Mouse (Mus musculus): ENCODE measurements around the gene Slbp. TPM values are rescaled to one million over a fixed set of nuclear protein-coding genes. Genes with fewer than 3 reads are reported as not detected.

Gene Slbp
- polyA plus RNA-seq, 1 experiment from 2014 or later: 270 TPM

- WGBS (ENCODE audit: insufficient replicate concordance): 3% methylated on average over 9 of the region's 9 CpGs
- peaks cover 56% of the 10 kb centered on the region for H3K36me3 ChIP-seq (replicated peaks)
- H3K4me1 ChIP-seq (replicated peaks): peaks cover 75% of the 10 kb centered on the region
- peak overlapping the region; percentile 93 for H3K4me3 ChIP-seq (replicated peaks)
- no peaks in the 10 kb centered on the region for H3K9me3 ChIP-seq (replicated peaks)
- peak overlapping the region; percentile 81 for H3K4me2 ChIP-seq
- no peaks in the 10 kb centered on the region for H3K27me3 ChIP-seq
- peak overlapping the region; percentile 69 for H3K9ac ChIP-seq
- ATAC-seq (ENCODE audit: insufficient read depth): peak; percentile 1; the same call in 1 of the 2 replicates
- peak overlapping the region; percentile 92 for H3K27ac ChIP-seq (replicated peaks)
These were observed 404 bp upstream of the Slbp start for GRCm38 (mm10) chr5:33652783-33653173.

- Histone ChIP-seq H3K4me1 (replicated peaks) (peaks cover 77% of the 10 kb centered on the region), H3K4me2 (peak overlapping the region; percentile 81), H3K27ac (replicated peaks) (peak overlapping the region; percentile 92), H3K9ac (peak overlapping the region; percentile 93), H3K4me3 (replicated peaks) (peak overlapping the region; percentile 93), H3K36me3 (replicated peaks) (peaks cover 68% of the 10 kb centered on the region), H3K27me3 (no peaks in the 10 kb centered on the region), H3K9me3 (replicated peaks) (no peaks in the 10 kb centered on the region)
- no peak for ATAC-seq (ENCODE audit: insufficient read depth)
- WGBS (ENCODE audit: insufficient replicate concordance): 1% methylated on average over 11 of the region's 11 CpGs
These were observed 843 bp downstream of the Slbp start for GRCm38 (mm10) chr5:33651541-33651920.

DNA sequence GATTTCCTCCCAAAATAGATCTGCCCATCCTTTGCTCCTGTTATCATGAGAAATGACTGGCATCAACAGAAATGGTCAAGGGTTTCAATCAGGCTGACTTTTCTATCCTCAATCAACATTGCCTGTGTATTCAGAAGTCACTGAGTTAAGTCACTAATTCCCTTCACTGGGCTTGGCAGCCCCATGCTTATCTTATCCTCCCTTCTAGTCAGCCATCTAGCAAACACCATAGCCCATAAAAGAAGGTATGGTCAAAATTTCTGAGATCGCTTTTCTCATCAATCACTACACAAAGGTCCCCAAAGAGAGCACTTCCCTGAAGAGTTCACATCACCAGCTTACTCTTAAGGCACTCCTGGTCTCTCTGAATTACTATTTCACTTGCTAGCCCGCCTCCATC is 1.4 kb downstream of the Slbp start:
- peak overlapping the region; percentile 93 for H3K9ac ChIP-seq
- peak overlapping the region; percentile 92 for H3K27ac ChIP-seq (replicated peaks)
- H3K4me3 ChIP-seq (replicated peaks): peak overlapping the region; percentile 93
- H3K9me3 ChIP-seq (replicated peaks): no peaks in the 10 kb centered on the region
- peak overlapping the region; percentile 81 for H3K4me2 ChIP-seq
- peaks cover 73% of the 10 kb centered on the region for H3K36me3 ChIP-seq (replicated peaks)
- H3K4me1 ChIP-seq (replicated peaks): peaks cover 77% of the 10 kb centered on the region
- WGBS (ENCODE audit: insufficient replicate concordance): 7% methylated on average over 2 of the region's 2 CpGs
- no peaks in the 10 kb centered on the region for H3K27me3 ChIP-seq
- no peak for ATAC-seq (ENCODE audit: insufficient read depth)

GRCm38 (mm10) chr5:33640652-33641051 is 11.7 kb downstream of the Slbp start:
- H3K9me3 ChIP-seq (replicated peaks): no peaks in the 10 kb centered on the region

GRCm38 (mm10) chr5:33638826-33639225 is 13.5 kb downstream of the Slbp start:
- no peak overlapping the region for H3K9ac ChIP-seq
- H3K36me3 ChIP-seq (replicated peaks): peaks cover 85% of the 10 kb centered on the region
- ATAC-seq (ENCODE audit: insufficient read depth): no peak
- no peaks in the 10 kb centered on the region for H3K9me3 ChIP-seq (replicated peaks)
- 66% methylated on average over 4 of the region's 4 CpGs for WGBS (ENCODE audit: insufficient replicate concordance)
- no peaks in the 10 kb centered on the region for H3K27me3 ChIP-seq
- H3K4me1 ChIP-seq (replicated peaks): peaks cover 24% of the 10 kb centered on the region
- H3K4me2 ChIP-seq: no peak overlapping the region
- H3K27ac ChIP-seq (replicated peaks): no peak overlapping the region
- H3K4me3 ChIP-seq (replicated peaks): no peak overlapping the region

More at GRCm38 (mm10) chr5:33640652-33641051, 11.7 kb downstream of the Slbp start:
- no peak for ATAC-seq (ENCODE audit: insufficient read depth)
- no peak overlapping the region for H3K27ac ChIP-seq (replicated peaks)
- no peak overlapping the region for H3K4me3 ChIP-seq (replicated peaks)
- no peak overlapping the region for H3K4me2 ChIP-seq
- peaks cover 19% of the 10 kb centered on the region for H3K4me1 ChIP-seq (replicated peaks)
- 45% methylated on average over 3 of the region's 3 CpGs for WGBS (ENCODE audit: insufficient replicate concordance)
- peaks cover 93% of the 10 kb centered on the region for H3K36me3 ChIP-seq (replicated peaks)
- H3K27me3 ChIP-seq: no peaks in the 10 kb centered on the region
- no peak overlapping the region for H3K9ac ChIP-seq

DNA sequence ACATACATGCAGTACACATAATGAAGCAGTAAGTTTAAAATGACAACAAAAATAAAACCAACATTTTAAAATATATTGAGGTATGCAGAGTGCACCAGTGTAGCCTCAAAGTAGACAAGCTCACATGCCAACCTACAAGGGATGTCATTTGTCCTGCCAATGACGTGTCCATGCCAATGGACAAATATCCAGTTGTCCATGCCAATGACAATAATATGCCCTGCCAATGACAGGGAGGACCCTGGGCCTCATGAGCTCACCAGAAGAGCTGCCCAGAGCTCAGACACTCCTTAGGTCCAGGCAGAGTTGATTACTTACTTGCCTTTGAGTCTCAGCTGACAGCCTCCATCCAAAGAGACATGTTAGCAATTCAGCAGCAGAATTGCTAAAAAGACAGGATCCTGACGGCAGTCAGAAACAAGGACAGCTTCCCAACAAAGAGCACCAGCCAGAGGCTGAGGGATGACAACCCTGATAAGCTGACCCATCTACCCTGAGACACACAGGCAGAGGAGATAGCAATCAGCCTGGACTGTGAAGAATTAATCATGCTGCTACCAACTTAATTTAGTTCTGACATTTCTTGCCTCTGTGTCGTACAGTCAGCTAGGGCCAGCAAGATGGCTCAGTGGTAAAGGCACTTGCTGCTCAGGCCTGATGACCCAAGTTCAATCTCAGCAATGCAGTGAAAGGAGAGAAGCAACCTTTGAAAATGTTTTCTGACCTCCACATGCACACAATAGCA is 14.6 kb downstream of the Slbp start:
- Histone ChIP-seq H3K9ac (no peak overlapping the region), H3K36me3 (replicated peaks) (peaks cover 75% of the 10 kb centered on the region)
- 70% methylated on average over 3 of the region's 3 CpGs for WGBS (ENCODE audit: insufficient replicate concordance)

GRCm38 (mm10) chr5:33635361-33635760 is 17.0 kb downstream of the Slbp start:
- peak; percentile 29; the same call in 1 of the 2 replicates for ATAC-seq (ENCODE audit: insufficient read depth)
- peaks cover 50% of the 10 kb centered on the region for H3K36me3 ChIP-seq (replicated peaks)
- peak overlapping the region; percentile 43; the same call in 1 of the 2 replicates for H3K27ac ChIP-seq (replicated peaks)
- no peaks in the 10 kb centered on the region for H3K9me3 ChIP-seq (replicated peaks)
- no peak overlapping the region for H3K4me2 ChIP-seq
- H3K4me1 ChIP-seq (replicated peaks): peaks cover 34% of the 10 kb centered on the region
- no peaks in the 10 kb centered on the region for H3K27me3 ChIP-seq
- no peak overlapping the region for H3K9ac ChIP-seq
- WGBS (ENCODE audit: insufficient replicate concordance): 43% methylated on average over 3 of the region's 3 CpGs
- no peak overlapping the region for H3K4me3 ChIP-seq (replicated peaks)

More for the DNA sequence above, 14.6 kb downstream of the Slbp start:
- no peak for ATAC-seq (ENCODE audit: insufficient read depth)
- Histone ChIP-seq H3K4me3 (replicated peaks) (no peak overlapping the region), H3K4me1 (replicated peaks) (peaks cover 24% of the 10 kb centered on the region), H3K4me2 (no peak overlapping the region), H3K9me3 (replicated peaks) (no peaks in the 10 kb centered on the region), H3K27me3 (no peaks in the 10 kb centered on the region), H3K27ac (replicated peaks) (no peak overlapping the region)

DNA sequence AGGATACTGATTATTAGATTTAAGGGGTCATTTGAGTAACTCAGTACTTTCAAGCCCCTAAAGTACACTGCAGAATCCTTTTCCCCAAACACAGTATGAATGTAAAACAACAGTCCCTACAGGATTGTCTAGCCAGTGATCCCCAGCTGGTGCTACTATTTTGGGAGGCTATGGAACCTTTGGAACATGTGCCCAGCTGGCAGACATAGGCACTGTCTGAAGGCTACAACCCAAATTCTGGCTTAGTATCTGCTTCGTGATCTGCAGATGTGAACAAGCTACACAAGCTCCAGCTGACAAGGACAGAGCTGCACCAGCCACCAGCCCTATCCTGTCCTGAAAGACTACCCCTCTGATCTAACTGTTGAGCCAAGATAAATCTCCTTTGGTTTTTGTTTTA is 19.8 kb downstream of the Slbp start:
- Histone ChIP-seq H3K4me3 (replicated peaks) (no peak overlapping the region), H3K36me3 (replicated peaks) (peaks cover 26% of the 10 kb centered on the region), H3K9ac (no peak overlapping the region), H3K9me3 (replicated peaks) (no peaks in the 10 kb centered on the region), H3K4me1 (replicated peaks) (peaks cover 49% of the 10 kb centered on the region), H3K27ac (replicated peaks) (no peak overlapping the region), H3K27me3 (no peaks in the 10 kb centered on the region), H3K4me2 (no peak overlapping the region)
- no peak for ATAC-seq (ENCODE audit: insufficient read depth)
- WGBS (ENCODE audit: insufficient replicate concordance): 50% methylated on average over 1 of the region's 1 CpGs

GRCm38 (mm10) chr5:33630615-33631014 is 21.8 kb downstream of the Slbp start:
- Histone ChIP-seq H3K27me3 (no peaks in the 10 kb centered on the region), H3K4me1 (replicated peaks) (peaks cover 45% of the 10 kb centered on the region), H3K4me3 (replicated peaks) (peak overlapping the region; percentile 88), H3K27ac (replicated peaks) (peak overlapping the region; percentile 84), H3K4me2 (peak overlapping the region; percentile 93), H3K36me3 (replicated peaks) (peaks cover 9% of the 10 kb centered on the region), H3K9me3 (replicated peaks) (no peaks in the 10 kb centered on the region), H3K9ac (peak overlapping the region; percentile 61)
- WGBS (ENCODE audit: insufficient replicate concordance): 44% methylated on average over 4 of the region's 4 CpGs
- ATAC-seq (ENCODE audit: insufficient read depth): no peak

DNA sequence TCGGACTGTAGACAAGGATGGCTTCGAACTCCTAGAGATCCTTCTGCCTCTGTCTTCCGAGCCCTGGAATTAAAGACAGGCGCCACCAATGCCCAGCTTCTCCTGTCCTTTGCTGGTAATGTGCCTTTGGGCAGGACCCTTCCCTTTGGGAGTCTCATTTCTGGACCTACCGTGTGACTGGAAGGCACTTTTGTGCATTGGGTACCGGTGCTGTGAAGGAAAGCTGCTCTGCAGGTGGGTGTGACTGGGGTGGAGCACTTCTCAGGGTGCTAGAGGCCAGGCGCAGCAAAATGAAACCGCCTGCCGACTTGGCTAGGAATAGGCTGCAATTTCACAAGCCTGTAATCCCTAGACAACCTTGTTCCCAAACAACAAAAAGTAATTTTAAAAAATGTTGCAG is 22.3 kb downstream of the Slbp start:
- peak; percentile 70 for ATAC-seq (ENCODE audit: insufficient read depth)
- Histone ChIP-seq H3K4me3 (replicated peaks) (peak overlapping the region; percentile 88), H3K36me3 (replicated peaks) (peaks cover 5% of the 10 kb centered on the region), H3K27me3 (no peaks in the 10 kb centered on the region), H3K9ac (peak overlapping the region; percentile 61), H3K4me1 (replicated peaks) (peaks cover 41% of the 10 kb centered on the region), H3K27ac (replicated peaks) (peak overlapping the region; percentile 84), H3K9me3 (replicated peaks) (no peaks in the 10 kb centered on the region), H3K4me2 (peak overlapping the region; percentile 93)
- WGBS (ENCODE audit: insufficient replicate concordance): 3% methylated on average over 9 of the region's 9 CpGs

DNA sequence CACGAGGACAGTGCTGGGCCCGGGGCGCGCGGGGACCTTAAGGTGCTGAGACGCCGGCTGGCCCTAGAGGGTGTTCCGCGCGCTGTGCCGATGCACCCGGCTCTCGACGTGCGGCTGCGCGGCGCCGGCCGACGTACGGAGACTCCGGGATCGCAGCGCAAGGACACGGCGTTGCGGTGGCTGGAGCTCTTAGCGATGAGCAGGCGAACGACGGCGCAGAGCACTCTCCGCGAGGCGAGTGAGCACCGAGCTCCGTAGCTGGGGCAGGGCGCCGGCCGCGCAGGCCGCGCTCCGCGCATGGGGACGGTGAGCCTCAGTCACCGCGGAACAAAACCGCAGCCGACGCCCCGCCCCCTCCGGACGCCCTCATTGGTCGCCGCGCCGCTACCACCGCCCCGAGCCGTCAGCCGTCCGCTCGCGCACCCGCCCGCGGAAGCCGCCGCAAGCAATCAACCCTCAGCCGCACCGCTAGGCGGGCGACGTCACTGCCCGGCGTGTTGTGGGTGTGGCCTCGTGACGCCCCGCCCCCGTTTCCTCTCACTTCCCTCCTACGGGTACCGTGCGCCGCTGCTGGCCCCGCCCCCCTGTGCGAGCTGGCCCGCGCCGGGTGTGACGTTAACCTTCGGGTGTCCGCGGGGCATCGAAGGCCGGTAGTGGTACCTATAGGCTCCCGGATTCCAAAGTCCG is 22.9 kb downstream of the Slbp start, which contains the start of the genes Fam53a and Gm9903:
Gene Fam53a (minus strand): TSS at position 335 of the 687 bp plus-strand sequence.
Gene Gm9903 (plus strand): TSS at position 625 of the 687 bp plus-strand sequence.
- Histone ChIP-seq H3K4me3 (replicated peaks) (peak within 1 kb of the TSS; percentile 88), H3K27me3 (no peaks in the 10 kb centered on the region), H3K4me2 (peak within 1 kb of the TSS; percentile 96), H3K4me1 (replicated peaks) (peaks cover 41% of the 10 kb centered on the region), H3K9me3 (replicated peaks) (no peaks in the 10 kb centered on the region), H3K9ac (peak within 1 kb of the TSS; percentile 90), H3K36me3 (replicated peaks) (peaks cover under 1% of the 10 kb centered on the region), H3K27ac (replicated peaks) (peak within 1 kb of the TSS; percentile 92)
- under 1% methylated on average over 99 of the region's 99 CpGs for WGBS (ENCODE audit: insufficient replicate concordance)
- peak; percentile 95 for ATAC-seq (ENCODE audit: insufficient read depth)

All from liver, embryonic 15.5 days (tissue).